Mouse (Mus musculus) spleen, adult 18-20 months (tissue): ENCODE measurements around the gene Gm2115.

Experiments used
- DNase-seq, 2 experiments: peaks; one replicate each; pipeline ENCODE4 v3.0.0; 2022; ENCODE audit warnings: mixed read lengths in 2 of 2

Gene Gm2115

DNA sequence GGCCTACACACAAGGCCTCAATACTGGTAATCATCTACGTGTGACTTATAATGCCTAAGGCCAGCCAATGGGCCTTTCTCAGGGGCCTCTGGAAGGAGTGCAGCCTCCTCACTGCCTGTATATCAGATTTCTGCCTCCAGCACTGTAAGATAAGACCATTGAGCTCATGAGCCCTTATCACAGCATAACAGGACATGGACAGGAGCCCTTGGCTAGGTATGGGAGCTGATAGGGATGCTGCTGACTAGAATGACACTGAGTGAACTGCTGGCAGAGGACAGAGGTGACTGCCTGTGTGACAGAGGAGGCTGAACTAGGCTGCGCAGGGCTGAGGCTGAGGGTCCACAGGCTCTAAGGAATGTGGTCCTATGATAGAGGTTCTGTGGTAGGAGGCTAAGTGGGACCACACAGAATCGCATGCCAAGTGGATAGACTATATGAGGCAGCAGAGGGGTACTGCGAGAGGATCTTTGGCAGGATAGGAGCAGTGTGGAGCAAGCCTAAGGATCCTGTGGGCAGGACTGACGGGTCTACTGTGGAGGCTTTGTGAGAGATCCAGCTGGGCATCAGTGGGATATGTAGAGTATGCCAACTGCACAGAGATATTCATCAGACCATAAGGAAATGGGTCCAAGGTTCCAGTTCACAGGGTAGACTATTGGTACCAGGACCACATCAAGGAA lies 58.5 kb downstream of the Gm2115 start:
- no peak for DNase-seq

DNA sequence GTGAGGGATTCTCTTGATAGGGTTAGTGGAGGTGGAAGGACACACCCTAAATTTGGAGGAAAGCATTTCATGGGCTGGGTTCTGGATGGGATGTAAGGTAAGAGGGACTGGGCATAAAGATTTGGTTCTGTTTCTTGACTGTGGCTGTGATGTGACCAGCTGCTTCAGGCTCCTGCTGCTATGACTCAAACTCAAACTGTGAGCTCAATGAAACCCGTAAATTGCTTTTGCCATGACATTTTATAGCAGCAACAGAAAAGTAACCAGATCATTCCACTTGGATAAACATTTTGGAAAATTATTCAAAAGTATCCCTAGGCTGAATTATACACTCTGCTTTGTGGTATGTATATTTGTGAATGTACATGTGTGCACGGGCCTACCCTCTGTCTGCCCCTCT lies 61.9 kb downstream of the Gm2115 start:
- no peak for DNase-seq

DNA sequence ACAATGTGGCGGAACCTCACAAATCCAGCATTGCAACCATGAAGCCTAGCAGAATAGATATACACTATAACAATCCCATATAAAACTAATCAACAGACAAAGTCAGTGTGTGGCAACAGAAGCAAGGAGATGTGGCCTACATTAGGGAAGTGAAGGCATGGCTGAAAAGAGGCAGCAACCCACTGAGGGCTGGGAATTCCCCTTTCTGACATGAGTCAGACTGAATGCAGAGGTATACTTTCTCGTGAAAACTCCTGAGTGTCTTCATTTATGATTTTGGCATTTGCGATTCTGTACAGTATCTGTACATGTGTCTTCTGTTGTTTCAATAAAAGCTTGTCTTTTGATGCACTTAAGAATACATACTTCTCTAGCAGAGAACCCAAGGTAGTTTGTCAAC lies 62.6 kb downstream of the Gm2115 start:
- DNase-seq = no peak

DNA sequence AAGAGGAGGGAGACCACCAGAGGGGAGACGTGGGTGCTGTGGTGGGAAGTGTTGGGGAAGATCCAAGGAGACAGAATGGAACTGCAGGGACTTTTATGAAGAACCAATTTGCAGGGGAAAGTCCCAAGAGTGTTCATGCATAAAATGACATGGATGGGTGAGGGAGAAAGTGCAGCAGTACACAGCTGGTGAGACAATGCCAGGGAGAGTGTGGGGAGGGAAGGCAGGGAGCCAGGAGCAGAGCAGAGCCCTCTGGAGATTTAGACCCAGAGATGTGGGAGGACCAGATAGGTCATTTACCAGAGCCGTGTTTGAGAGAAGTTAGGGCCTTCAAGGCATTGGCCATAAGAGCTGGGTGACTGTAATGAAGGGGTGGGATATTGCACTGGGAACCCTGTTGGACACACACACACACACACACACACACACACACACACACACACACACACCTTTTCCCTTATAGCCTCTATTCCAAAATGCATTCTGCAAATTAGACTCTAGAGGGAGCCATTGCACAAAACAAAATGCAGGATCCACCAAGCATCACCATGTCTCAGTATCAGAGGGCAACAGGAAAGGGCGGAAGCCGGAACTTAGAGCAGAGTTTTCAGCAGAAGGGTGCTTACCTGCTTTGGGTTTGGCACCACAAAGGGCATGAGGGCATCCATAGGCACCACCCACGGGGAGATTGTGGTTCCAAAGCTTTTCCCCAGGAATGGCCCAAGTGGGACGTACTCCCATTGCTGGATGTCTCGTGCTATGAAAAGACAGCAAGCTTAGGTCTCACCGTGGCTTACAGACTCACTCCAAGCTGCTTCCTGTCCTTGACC lies 65.5 kb downstream of the Gm2115 start:
- DNase-seq = peak; percentile 13 to 28

DNA sequence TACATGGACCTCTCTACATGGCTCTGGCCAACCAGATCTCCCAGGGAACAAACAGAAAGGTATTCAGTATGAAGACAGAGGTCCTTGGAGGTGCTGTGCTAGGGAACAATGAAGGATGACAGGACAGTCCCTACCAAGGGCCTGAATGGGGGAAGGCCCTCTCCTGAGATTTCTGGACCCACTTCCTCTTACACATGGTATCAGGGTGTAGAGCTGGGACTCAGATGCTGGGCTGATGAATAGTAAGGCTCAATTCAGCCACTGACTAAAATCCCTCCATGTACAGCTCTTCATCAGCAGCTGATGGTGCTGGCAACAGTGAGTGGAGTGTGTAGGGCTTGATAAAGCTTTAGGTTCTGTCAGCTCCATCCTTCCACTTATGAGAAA lies 66.2 kb downstream of the Gm2115 start:
- DNase-seq = no peak

DNA sequence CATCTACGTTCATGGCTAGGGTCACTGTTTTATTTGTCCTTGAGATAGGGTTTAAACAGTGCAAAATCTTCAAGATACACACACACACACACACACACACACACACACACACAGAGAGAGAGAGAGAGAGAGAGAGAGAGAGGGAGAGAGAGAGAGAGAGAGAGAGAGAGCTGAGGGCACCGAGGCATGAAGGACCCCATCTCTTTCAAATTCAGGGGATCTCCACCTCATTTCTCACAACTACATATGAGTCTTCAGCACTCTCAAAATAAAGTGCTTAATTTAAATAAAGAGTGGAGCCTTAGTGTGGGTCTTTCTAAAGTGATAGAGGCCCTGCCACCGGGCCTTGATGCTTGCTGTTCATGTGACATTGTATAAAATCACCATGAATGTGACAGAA lies 67.2 kb downstream of the Gm2115 start:
- no peak for DNase-seq

DNA sequence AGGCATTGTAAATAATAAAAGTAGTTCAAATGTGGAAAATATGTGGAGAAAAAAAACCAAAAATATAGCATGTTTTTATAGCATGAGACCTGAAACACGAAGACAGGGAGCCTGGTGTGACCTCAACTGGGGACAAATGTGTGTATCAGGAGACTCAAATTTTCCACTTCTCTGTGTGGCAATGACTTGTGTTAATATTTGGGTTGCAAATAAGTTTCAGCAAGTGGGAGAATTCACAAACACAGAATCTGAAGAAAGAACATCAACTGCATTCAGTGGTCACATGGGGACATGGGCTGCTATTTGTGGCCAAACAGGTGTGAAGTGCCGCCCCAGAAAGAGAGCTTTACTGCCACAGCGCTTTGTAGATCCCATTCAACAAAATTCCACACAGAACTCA lies 67.9 kb downstream of the Gm2115 start:
- no peak for DNase-seq

DNA sequence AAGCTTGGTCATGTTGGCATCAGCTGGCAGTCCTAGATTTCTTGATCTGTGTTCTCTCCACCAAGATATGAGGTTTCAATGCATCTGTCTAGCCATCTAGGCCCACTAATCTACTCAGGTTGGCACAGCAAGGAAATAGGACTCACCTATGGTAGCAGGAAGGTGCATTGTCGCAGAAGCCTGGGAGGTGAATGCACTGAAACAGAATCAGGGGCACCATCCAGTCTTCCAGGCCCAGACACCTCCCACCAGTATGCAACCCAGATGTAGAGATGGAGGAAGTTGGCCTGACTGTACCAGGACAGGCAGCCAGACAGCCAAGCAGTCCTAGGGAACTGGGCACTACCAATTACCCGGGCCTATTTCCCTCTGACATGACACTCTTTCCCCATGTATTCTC lies 71.9 kb downstream of the Gm2115 start:
- no peak for DNase-seq

DNA sequence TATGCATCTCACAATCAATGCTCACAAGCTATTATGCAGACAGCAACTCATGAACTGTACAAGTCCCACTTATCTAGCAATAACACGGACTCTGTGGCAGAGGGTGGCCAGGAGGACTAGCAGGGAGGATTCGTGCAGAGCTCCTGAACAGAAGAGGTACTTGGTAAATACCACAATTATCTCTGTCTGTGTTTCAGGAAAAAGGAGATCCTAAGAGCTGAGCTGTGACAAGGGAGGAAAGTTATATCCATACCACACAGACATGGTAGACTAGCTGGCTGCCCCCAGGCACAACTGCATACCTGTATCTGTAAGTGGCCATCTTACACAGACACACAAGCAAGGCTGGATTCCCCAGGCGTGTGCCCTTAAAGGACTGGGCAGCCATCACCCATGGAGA lies 72.6 kb downstream of the Gm2115 start:
- no peak for DNase-seq

DNA sequence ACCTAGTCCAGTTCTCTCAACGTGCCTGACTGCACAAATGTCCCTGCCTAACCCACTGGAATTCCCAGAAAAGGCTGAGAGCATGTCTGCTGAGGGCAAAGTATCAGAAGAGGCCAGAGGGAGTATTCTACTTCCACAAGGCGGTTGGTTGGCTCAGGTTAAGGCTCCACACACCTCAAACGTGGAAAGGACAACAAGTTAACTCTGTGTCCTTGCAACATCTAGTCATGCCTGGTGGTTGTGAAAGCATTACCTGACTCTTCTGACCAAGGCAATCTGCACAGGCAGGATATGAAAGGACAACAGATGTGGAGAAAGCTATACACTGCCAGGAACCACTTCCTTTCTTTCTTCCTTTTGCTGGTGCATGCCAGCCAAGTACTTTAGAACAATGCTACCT lies 75.7 kb downstream of the Gm2115 start:
- no peak for DNase-seq

DNA sequence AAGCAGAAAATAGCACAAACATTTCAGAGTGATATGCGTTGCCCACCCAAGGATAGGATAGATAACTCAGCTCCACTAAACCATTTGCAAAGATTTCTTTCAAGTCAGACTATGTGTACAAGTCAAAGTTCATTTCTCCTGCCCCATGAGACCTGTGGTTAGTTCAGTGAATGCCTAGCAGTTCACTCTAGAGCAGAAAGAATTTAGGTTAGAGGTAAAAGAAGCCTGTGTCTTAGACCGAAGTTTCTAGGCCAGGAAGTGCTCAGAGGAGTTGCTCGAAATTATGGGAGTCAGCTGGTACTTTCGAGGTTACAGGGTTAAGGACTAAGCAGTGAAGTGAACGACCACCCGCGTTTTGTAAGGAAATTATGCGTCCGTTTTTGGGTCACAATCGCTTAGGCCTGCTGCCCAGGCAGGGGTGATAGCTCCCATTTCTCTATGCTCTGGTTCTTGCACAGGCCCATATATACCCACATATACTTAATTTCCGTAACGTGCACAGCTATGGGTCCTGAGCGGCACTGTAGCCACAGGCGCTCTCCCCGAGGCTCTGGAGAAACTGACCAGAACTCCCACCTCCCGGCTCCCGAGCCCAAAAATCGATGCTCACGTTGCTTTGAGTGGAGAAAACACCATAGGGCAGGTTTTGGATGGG lies 76.4 kb downstream of the Gm2115 start:
- DNase-seq = no peak

DNA sequence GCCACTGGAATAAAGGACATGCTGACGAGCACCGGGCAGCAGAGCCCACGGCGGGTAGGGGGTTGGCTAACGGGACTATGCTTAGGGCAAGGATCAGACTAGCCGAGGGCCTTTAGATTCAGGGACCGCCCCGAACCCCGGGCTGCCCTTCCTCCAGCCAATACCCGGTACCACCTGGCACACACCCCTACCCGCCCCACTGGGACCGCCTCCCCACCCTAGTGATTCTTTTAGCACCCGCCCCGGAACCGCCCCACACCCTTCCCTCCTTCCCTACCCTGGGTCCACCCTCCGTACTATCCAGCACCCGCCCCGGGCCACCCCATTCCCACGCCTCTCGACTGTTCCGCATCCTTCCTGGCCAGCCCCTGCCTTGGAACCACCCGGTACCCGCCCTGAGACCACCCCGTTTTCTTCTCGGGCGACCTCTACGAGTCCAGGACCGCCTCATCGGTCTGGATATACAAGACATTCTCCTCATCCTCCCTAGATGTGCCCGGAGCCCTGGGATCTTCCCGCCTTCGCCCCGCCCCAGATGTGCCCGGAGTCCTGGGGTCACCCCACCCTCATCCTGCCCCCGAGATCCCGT lies 77.0 kb downstream of the Gm2115 start:
- peak; percentile 51 to 63 for DNase-seq

DNA sequence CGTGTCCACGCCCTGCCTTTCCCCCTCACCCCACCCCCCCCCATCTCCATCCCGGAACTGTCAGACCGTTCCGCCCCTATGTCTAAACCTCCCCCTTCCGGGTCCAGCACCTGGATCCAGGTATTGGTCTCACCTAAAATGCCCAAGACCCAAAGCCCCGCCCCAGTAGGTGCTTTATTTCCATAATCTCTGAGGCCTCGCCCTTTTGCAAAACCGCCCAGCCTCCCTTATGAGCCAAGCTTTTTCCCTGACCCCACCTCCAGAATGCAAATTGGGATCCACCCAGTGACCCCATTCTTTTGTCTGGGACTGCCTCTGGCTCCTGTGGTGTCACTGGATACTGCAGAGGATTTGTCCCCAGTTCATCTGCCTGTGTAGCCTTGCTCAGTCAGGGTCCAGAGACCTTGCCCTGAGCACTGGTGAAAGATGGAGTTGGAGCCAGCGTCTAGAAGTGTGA lies 77.6 kb downstream of the Gm2115 start, which contains the start of gene Fah:
Gene Fah (minus strand): TSS at position 430 of the 457 bp plus-strand sequence.
- DNase-seq = peak in 1 of 2 experiments; percentile 4

DNA sequence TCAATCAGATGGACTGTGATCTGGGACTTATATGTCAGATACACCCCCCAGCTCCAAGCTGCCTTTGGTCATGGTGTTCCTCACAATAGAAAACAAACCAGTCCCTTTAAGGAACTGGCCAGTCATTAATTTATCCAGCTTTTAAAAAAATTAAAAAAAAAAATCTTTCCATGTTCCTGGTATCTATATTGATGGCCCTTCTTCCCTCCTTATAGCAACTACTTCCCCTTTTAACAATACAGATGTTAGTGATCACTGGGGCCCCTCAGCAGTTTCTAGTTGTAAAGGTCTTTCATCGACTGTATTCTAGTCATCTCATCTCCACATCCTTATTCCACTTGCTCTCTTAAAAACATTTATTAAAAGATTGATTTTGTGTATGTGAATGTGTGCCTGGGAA lies 82.9 kb downstream of the Gm2115 start:
- DNase-seq = no peak

DNA sequence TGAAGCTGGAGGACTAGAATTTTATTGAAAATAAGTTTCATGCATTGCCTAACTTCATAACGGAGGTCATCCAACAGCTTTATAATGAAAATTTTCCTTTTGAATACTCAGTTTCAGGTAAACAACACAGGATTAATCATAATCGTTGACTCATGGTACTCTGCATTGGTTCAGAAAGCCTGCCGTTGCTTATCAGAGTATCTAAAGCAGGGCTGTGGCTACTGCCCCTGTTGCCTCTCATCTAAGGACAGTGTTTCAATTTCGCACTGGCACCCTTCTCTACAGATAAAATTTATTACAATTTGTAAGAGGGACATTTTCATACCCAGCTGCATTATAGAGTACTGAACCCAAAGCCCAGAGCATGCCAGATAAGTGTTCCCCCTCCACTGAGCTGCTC lies 83.7 kb downstream of the Gm2115 start:
- no peak for DNase-seq

DNA sequence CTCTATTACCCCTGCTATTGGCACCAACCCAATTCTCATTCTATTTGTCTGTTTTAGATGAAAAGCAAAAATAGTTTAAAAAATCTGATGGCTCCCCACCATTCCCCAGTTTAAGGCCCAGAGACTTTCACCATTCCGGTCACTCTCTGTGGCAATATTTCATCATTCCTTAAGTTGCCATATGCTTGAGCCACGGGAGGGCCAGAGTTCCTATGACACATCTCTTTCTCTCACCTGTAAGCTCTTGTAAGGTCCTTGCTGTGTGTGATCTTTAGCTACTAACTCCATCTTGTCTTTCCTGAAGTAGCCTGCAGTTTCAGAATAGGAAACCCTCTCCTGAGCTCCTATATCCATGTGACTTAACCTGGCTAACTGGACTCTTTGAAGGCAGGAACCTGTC lies 90.2 kb downstream of the Gm2115 start:
- DNase-seq = no peak

DNA sequence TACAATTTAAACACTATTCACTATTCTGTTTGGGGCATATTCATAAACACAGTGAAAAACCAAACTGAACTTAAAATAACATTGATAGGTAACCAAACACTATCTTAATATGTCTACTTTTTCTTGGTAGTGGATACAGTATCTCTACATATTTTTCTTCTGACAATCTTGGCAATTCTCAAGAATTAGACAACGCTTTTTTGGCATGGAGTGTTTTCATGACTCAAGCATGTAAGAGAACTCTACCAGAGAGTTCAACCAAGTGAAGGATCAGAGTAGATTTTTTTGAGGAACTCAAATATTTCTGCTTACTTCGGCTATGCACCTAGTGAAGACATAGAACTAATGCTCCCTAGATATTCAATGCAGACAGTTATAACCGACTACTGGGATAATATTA lies 92.2 kb downstream of the Gm2115 start:
- DNase-seq = no peak

DNA sequence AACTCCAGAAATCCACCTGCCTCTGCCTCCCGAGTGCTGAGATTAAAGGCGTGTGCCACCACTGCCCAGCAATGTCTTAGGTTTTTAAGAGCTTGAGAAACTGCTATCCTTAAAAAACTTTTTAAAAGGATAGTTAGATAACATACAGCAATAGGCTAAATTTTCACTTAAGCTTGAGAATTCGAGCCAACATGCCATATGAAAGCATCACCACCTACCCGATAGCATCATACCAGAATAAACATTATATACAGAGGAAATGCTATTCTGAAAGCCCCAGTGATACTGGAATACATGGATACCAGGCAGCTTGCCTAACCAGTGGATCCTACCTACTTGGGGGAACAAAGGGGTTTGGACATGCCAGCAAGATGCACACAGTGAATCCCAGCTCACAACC lies 95.0 kb downstream of the Gm2115 start:
- no peak for DNase-seq

DNA sequence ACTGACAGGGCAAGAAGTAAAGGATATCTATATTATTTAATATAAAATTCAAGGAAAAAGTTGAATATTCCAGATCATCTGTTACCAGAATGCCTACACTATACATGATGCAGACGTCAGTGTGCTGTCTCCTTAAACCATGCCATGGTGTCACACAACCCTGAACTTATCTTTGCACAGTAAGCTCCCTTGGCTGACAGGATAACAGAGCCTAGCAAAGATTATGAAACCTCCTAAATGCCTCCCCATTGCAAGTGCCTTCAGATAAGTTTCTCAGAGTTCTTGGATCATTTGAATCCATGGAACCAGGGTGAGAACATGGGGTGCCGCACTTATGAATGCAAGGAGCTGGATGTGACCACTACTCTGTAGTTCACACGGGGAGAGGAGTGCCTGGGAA lies 103.1 kb downstream of the Gm2115 start:
- no peak for DNase-seq
